Comparison of ENCODE assay signal across 25 mouse cellular contexts in the genomic region with DNA sequence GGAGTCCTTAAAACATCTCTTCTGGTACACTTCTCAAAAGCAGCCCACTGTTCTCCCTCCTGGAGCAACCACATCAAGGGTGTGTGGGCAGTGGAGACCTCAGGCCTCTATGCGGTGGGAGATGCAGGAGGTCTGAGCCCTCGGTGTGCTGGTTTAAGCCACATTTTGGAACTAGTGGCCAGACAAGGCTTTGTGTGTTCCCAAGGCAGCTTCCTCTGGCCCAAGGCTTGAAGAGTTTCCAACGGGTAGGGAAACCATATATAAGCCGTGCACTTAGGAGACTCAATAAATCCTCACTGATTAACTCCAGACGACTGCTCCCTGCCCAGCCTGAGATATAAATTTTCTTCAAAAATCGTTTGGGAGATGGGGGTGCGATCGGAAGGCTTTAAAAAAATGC.
DNase-seq lines count a peak whose midpoint lies in the region; ATAC-seq and TF ChIP-seq lines count a peak whose summit lies in the region.
"Had no signal": no experiment of that assay in that cellular context is flagged by ENCODE, and none has a peak within 500 bp of the region (broad histone marks: within the 10 kb centered on the region; RNA-seq: fewer than 3 reads in every experiment).

No protein-coding gene starts in this region.

- no peaks in the 10 kb centered on the region for H3K27me3 ChIP-seq in kidney, postnatal 0 days (ENCODE audit: insufficient read depth, low read length)
- H3K27me3 ChIP-seq in embryonic facial prominence, embryonic 11.5 days (ENCODE audit: control insufficient read depth, insufficient read depth, low read length), result no peaks in the 10 kb centered on the region
- no peaks in the 10 kb centered on the region for H3K27me3 ChIP-seq in limb, embryonic 10.5 days (ENCODE audit: low read depth, poor library complexity, severe bottlenecking)
- no peaks in the 10 kb centered on the region for H3K27me3 ChIP-seq in lung, postnatal 0 days (replicated peaks; ENCODE audit: insufficient read depth, low read length)
- H3K27me3 ChIP-seq: embryonic facial prominence, embryonic 13.5 days; heart, embryonic 13.5 days; hindbrain, embryonic 12.5 days; neural tube, embryonic 15.5 days had no signal

- H3K4me2 ChIP-seq in kidney, postnatal 0 days (ENCODE audit: low read length), result no peak overlapping the region
- H3K4me2 ChIP-seq in embryonic facial prominence, embryonic 11.5 days (ENCODE audit: low read depth, low read length), result no peak overlapping the region
- no peak overlapping the region for H3K4me2 ChIP-seq in lung, postnatal 0 days (replicated peaks; ENCODE audit: low read depth, low read length)
- H3K4me2 ChIP-seq: embryonic facial prominence, embryonic 13.5 days; heart, embryonic 13.5 days; hindbrain, embryonic 12.5 days; midbrain, embryonic 11.5 days; neural tube, embryonic 15.5 days had no signal

- no peak overlapping the region for H3K4me3 ChIP-seq in kidney, postnatal 0 days (replicated peaks; ENCODE audit: low read depth, low read length)
- H3K4me3 ChIP-seq in embryonic facial prominence, embryonic 11.5 days (ENCODE audit: low read depth, low read length), result no peak overlapping the region
- H3K4me3 ChIP-seq in limb, embryonic 10.5 days, result no peak overlapping the region
- H3K4me3 ChIP-seq in lung, postnatal 0 days (ENCODE audit: low read depth, low read length), result no peak overlapping the region
- H3K4me3 ChIP-seq: embryonic facial prominence, embryonic 13.5 days; heart, adult 2 months; heart, embryonic 13.5 days; hindbrain, embryonic 12.5 days; neural tube, embryonic 15.5 days had no signal

- no peak for TF ChIP-seq CTCF in kidney, postnatal 0 days (IDR thresholded peaks at IDR 0.05; ENCODE audit: low read depth)
- TF ChIP-seq CTCF in lung, postnatal 0 days (IDR thresholded peaks at IDR 0.05), result no peak

- WGBS in kidney, postnatal 0 days, result 25% methylated on average over 8 of the region's 8 CpGs
- WGBS in embryonic facial prominence, embryonic 11.5 days, result 51% methylated on average over 8 of the region's 8 CpGs
- 22% methylated on average over 8 of the region's 8 CpGs for WGBS in limb, embryonic 10.5 days
- WGBS in lung, postnatal 0 days, result 74% methylated on average over 8 of the region's 8 CpGs

- peak; percentile 64 for DNase-seq in kidney, postnatal 0 days (ENCODE audit: low spot score)
- DNase-seq in kidney, adult 8-10 months, result no peak
- DNase-seq in embryonic facial prominence, embryonic 11.5 days (ENCODE audit: low spot score), result peak; percentile 60
- peak; percentile 56 for DNase-seq in limb, embryonic 10.5 days (ENCODE audit: low spot score)
- no peak for DNase-seq in adrenal gland, postnatal 25 days
- DNase-seq in spleen, postnatal 36 days (ENCODE audit: low spot score in 2 of 2), result no peak
- no peak for DNase-seq in lung, postnatal 0 days (ENCODE audit: low spot score)
- DNase-seq: adrenal gland, adult 8-10 months; cerebellum, adult 2 months; cerebellum, postnatal 36 days; gastrocnemius, postnatal 36 days; heart, adult 2 months; heart, postnatal 14 days; kidney, adult 9 months; thymus, adult 2 months; thymus, postnatal 4 days had no signal

- H3K4me1 ChIP-seq in kidney, postnatal 0 days (replicated peaks; ENCODE audit: insufficient read depth, low read length), result no peaks in the 10 kb centered on the region
- no peaks in the 10 kb centered on the region for H3K4me1 ChIP-seq in embryonic facial prominence, embryonic 11.5 days (ENCODE audit: control insufficient read depth, insufficient read depth, low read length)
- peaks cover 44% of the 10 kb centered on the region for H3K4me1 ChIP-seq in limb, embryonic 10.5 days
- no peaks in the 10 kb centered on the region for H3K4me1 ChIP-seq in lung, postnatal 0 days (ENCODE audit: insufficient read depth, low read depth, low read length)
- H3K4me1 ChIP-seq: hindbrain, embryonic 12.5 days; neural tube, embryonic 15.5 days had no signal

- ATAC-seq in kidney, postnatal 0 days (replicated peaks; ENCODE audit: low FRiP score, low read depth), result no peak
- ATAC-seq in embryonic facial prominence, embryonic 11.5 days (replicated peaks; ENCODE audit: insufficient number of reproducible peaks, low FRiP score, low TSS enrichment, low read depth), result no peak
- no peak for ATAC-seq in lung, postnatal 0 days
- ATAC-seq: activated CD4-positive, CD25-positive, alpha-beta regulatory T cell, adult 4 months; forebrain, embryonic 16.5 days; inflammation-experienced regulatory T-cells, adult 6 months had no signal

- TF ChIP-seq EP300 in lung, postnatal 0 days (IDR thresholded peaks at IDR 0.05), result no peak

- no peak overlapping the region for H3K9ac ChIP-seq in kidney, postnatal 0 days (ENCODE audit: low read depth, low read length)
- H3K9ac ChIP-seq in embryonic facial prominence, embryonic 11.5 days (replicated peaks; ENCODE audit: low read length), result no peak overlapping the region
- no peak overlapping the region for H3K9ac ChIP-seq in lung, postnatal 0 days (replicated peaks; ENCODE audit: low read depth)
- H3K9ac ChIP-seq: embryonic facial prominence, embryonic 13.5 days; heart, embryonic 13.5 days; hindbrain, embryonic 12.5 days; neural tube, embryonic 15.5 days had no signal

- H3K9me3 ChIP-seq in kidney, postnatal 0 days (replicated peaks; ENCODE audit: low read length), result no peaks in the 10 kb centered on the region
- no peaks in the 10 kb centered on the region for H3K9me3 ChIP-seq in embryonic facial prominence, embryonic 11.5 days (replicated peaks; ENCODE audit: control insufficient read depth, low read length)
- no peaks in the 10 kb centered on the region for H3K9me3 ChIP-seq in limb, embryonic 10.5 days (replicated peaks)
- H3K9me3 ChIP-seq in lung, postnatal 0 days (ENCODE audit: low read length), result no peaks in the 10 kb centered on the region
- H3K9me3 ChIP-seq: embryonic facial prominence, embryonic 13.5 days; heart, embryonic 13.5 days; hindbrain, embryonic 12.5 days; neural tube, embryonic 15.5 days had no signal

- H3K27ac ChIP-seq in kidney, postnatal 0 days, result no peak overlapping the region
- H3K27ac ChIP-seq in embryonic facial prominence, embryonic 11.5 days (replicated peaks; ENCODE audit: low read depth, low read length), result no peak overlapping the region
- H3K27ac ChIP-seq in limb, embryonic 10.5 days, result peak overlapping the region; percentile 88
- no peak overlapping the region for H3K27ac ChIP-seq in lung, postnatal 0 days (ENCODE audit: low read length)
- H3K27ac ChIP-seq: embryonic facial prominence, embryonic 13.5 days; heart, adult 2 months; heart, embryonic 13.5 days; hindbrain, embryonic 12.5 days; neural tube, embryonic 15.5 days; stomach, postnatal 0 days had no signal

- no peaks in the 10 kb centered on the region for H3K36me3 ChIP-seq in kidney, postnatal 0 days (ENCODE audit: insufficient read depth, low read length)
- no peaks in the 10 kb centered on the region for H3K36me3 ChIP-seq in embryonic facial prominence, embryonic 11.5 days (replicated peaks; ENCODE audit: control insufficient read depth, insufficient read depth, low read depth, low read length)
- no peaks in the 10 kb centered on the region for H3K36me3 ChIP-seq in limb, embryonic 10.5 days
- no peaks in the 10 kb centered on the region for H3K36me3 ChIP-seq in lung, postnatal 0 days (ENCODE audit: insufficient read depth, low read length)
- H3K36me3 ChIP-seq: embryonic facial prominence, embryonic 13.5 days; heart, embryonic 13.5 days; hindbrain, embryonic 12.5 days; neural tube, embryonic 15.5 days had no signal

Comparison
In these comparisons a context has a peak if more than half of its experiments do, and no peak if none do; other contexts are left out.
1. DNase-seq: peak in kidney, postnatal 0 days (single experiment), embryonic facial prominence, embryonic 11.5 days (single experiment) and limb, embryonic 10.5 days (single experiment); none in kidney, adult 8-10 months (0 of 2), adrenal gland, postnatal 25 days (single experiment), spleen, postnatal 36 days (0 of 2) and lung, postnatal 0 days (single experiment).